Mouse (Mus musculus): Measurements from ENCODE around the gene Slco3a1. TPM values are rescaled to one million over a fixed set of nuclear protein-coding genes. Genes with fewer than 3 reads are reported as not detected.
A peak's percentile ranks its signal among the peaks of the same experiment; 100 is the strongest.

The Slco3a1 gene
- polyA plus RNA-seq, 1 experiment from 2014 or later = 22.6 TPM

- no peaks in the 10 kb centered on the region for H3K9me3 ChIP-seq (replicated peaks; ENCODE audit: control insufficient read depth, low read length)
- 46% methylated on average over 2 of the region's 2 CpGs for WGBS (ENCODE audit: insufficient replicate concordance)
- no peak overlapping the region for H3K4me3 ChIP-seq (ENCODE audit: low read depth, low read length)
- ATAC-seq (replicated peaks; ENCODE audit: insufficient number of reproducible peaks, low FRiP score, low TSS enrichment) = no peak
- H3K4me1 ChIP-seq (ENCODE audit: control insufficient read depth, insufficient read depth, low read length) = peaks cover 45% of the 10 kb centered on the region
- no peak overlapping the region for H3K9ac ChIP-seq (ENCODE audit: low read depth, low read length)
- no peak overlapping the region for H3K4me2 ChIP-seq
- no peak overlapping the region for H3K27ac ChIP-seq (ENCODE audit: low read depth, low read length)
- H3K36me3 ChIP-seq (ENCODE audit: control insufficient read depth, insufficient read depth, low read length) = no peaks in the 10 kb centered on the region
- H3K27me3 ChIP-seq (ENCODE audit: control insufficient read depth, insufficient read depth, low read length) = no peaks in the 10 kb centered on the region
Observed at GRCm38 (mm10) chr7:74525586-74525985, 29.0 kb downstream of the Slco3a1 start.

GRCm38 (mm10) chr7:74524188-74524971, 30.2 kb downstream of the Slco3a1 start:
- 60% methylated on average over 8 of the region's 8 CpGs for WGBS (ENCODE audit: insufficient replicate concordance)
- H3K9ac ChIP-seq (ENCODE audit: low read depth, low read length) = no peak overlapping the region
- no peaks in the 10 kb centered on the region for H3K27me3 ChIP-seq (ENCODE audit: control insufficient read depth, insufficient read depth, low read length)
- no peaks in the 10 kb centered on the region for H3K9me3 ChIP-seq (replicated peaks; ENCODE audit: control insufficient read depth, low read length)
- H3K27ac ChIP-seq (ENCODE audit: low read depth, low read length) = peak overlapping the region; percentile 35; the same call in 1 of the 2 replicates
- 0 out of 2 replicates have a peak, but pooled peaks have one; percentile 28 for ATAC-seq (replicated peaks; ENCODE audit: insufficient number of reproducible peaks, low FRiP score, low TSS enrichment)
- no peaks in the 10 kb centered on the region for H3K36me3 ChIP-seq (ENCODE audit: control insufficient read depth, insufficient read depth, low read length)
- peak overlapping the region; percentile 16; the same call in 1 of the 2 replicates for H3K4me2 ChIP-seq
- H3K4me3 ChIP-seq (ENCODE audit: low read depth, low read length) = no peak overlapping the region
- peaks cover 37% of the 10 kb centered on the region for H3K4me1 ChIP-seq (ENCODE audit: control insufficient read depth, insufficient read depth, low read length)

GRCm38 (mm10) chr7:74523086-74523485, 31.5 kb downstream of the Slco3a1 start:
- H3K27me3 ChIP-seq (ENCODE audit: control insufficient read depth, insufficient read depth, low read length) = no peaks in the 10 kb centered on the region
- H3K9ac ChIP-seq (ENCODE audit: low read depth, low read length) = no peak overlapping the region
- peaks cover 24% of the 10 kb centered on the region for H3K4me1 ChIP-seq (ENCODE audit: control insufficient read depth, insufficient read depth, low read length)
- no peaks in the 10 kb centered on the region for H3K9me3 ChIP-seq (replicated peaks; ENCODE audit: control insufficient read depth, low read length)
- no peak overlapping the region for H3K4me2 ChIP-seq
- H3K27ac ChIP-seq (ENCODE audit: low read depth, low read length) = no peak overlapping the region
- WGBS (ENCODE audit: insufficient replicate concordance) = 74% methylated on average over 4 of the region's 4 CpGs
- ATAC-seq (replicated peaks; ENCODE audit: insufficient number of reproducible peaks, low FRiP score, low TSS enrichment) = no peak
- H3K36me3 ChIP-seq (ENCODE audit: control insufficient read depth, insufficient read depth, low read length) = no peaks in the 10 kb centered on the region
- no peak overlapping the region for H3K4me3 ChIP-seq (ENCODE audit: low read depth, low read length)

- H3K9ac ChIP-seq (ENCODE audit: low read depth, low read length) = no peak overlapping the region
- no peaks in the 10 kb centered on the region for H3K36me3 ChIP-seq (ENCODE audit: control insufficient read depth, insufficient read depth, low read length)
- H3K27ac ChIP-seq (ENCODE audit: low read depth, low read length) = no peak overlapping the region
- WGBS (ENCODE audit: insufficient replicate concordance) = 62% methylated on average over 4 of the region's 4 CpGs
- H3K4me3 ChIP-seq (ENCODE audit: low read depth, low read length) = no peak overlapping the region
- H3K9me3 ChIP-seq (replicated peaks; ENCODE audit: control insufficient read depth, low read length) = no peaks in the 10 kb centered on the region
- no peaks in the 10 kb centered on the region for H3K27me3 ChIP-seq (ENCODE audit: control insufficient read depth, insufficient read depth, low read length)
- ATAC-seq (replicated peaks; ENCODE audit: insufficient number of reproducible peaks, low FRiP score, low TSS enrichment) = no peak
- no peak overlapping the region for H3K4me2 ChIP-seq
- peaks cover 23% of the 10 kb centered on the region for H3K4me1 ChIP-seq (ENCODE audit: control insufficient read depth, insufficient read depth, low read length)
Observed at GRCm38 (mm10) chr7:74522260-74522659, 32.3 kb downstream of the Slco3a1 start.

GRCm38 (mm10) chr7:74519386-74519785, 35.2 kb downstream of the Slco3a1 start:
- no peaks in the 10 kb centered on the region for H3K27me3 ChIP-seq (ENCODE audit: control insufficient read depth, insufficient read depth, low read length)
- H3K4me3 ChIP-seq (ENCODE audit: low read depth, low read length) = no peak overlapping the region
- ATAC-seq (replicated peaks; ENCODE audit: insufficient number of reproducible peaks, low FRiP score, low TSS enrichment) = no peak
- H3K4me1 ChIP-seq (ENCODE audit: control insufficient read depth, insufficient read depth, low read length) = peaks cover 9% of the 10 kb centered on the region
- 60% methylated on average over 6 of the region's 6 CpGs for WGBS (ENCODE audit: insufficient replicate concordance)
- no peaks in the 10 kb centered on the region for H3K36me3 ChIP-seq (ENCODE audit: control insufficient read depth, insufficient read depth, low read length)
- H3K4me2 ChIP-seq = no peak overlapping the region
- H3K9ac ChIP-seq (ENCODE audit: low read depth, low read length) = no peak overlapping the region
- no peak overlapping the region for H3K27ac ChIP-seq (ENCODE audit: low read depth, low read length)
- H3K9me3 ChIP-seq (replicated peaks; ENCODE audit: control insufficient read depth, low read length) = no peaks in the 10 kb centered on the region

GRCm38 (mm10) chr7:74518776-74519175, 35.8 kb downstream of the Slco3a1 start:
- no peaks in the 10 kb centered on the region for H3K27me3 ChIP-seq (ENCODE audit: control insufficient read depth, insufficient read depth, low read length)
- H3K4me1 ChIP-seq (ENCODE audit: control insufficient read depth, insufficient read depth, low read length) = 0 out of 2 replicates have a peak, but pooled peaks cover 7% of the 10 kb centered on the region
- no peak for ATAC-seq (replicated peaks; ENCODE audit: insufficient number of reproducible peaks, low FRiP score, low TSS enrichment)
- no peaks in the 10 kb centered on the region for H3K9me3 ChIP-seq (replicated peaks; ENCODE audit: control insufficient read depth, low read length)
- H3K27ac ChIP-seq (ENCODE audit: low read depth, low read length) = no peak overlapping the region
- no peak overlapping the region for H3K9ac ChIP-seq (ENCODE audit: low read depth, low read length)
- 84% methylated on average over 1 of the region's 1 CpGs for WGBS (ENCODE audit: insufficient replicate concordance)
- H3K4me3 ChIP-seq (ENCODE audit: low read depth, low read length) = no peak overlapping the region
- no peaks in the 10 kb centered on the region for H3K36me3 ChIP-seq (ENCODE audit: control insufficient read depth, insufficient read depth, low read length)
- no peak overlapping the region for H3K4me2 ChIP-seq

- 88% methylated on average over 5 of the region's 5 CpGs for WGBS (ENCODE audit: insufficient replicate concordance)
- H3K4me3 ChIP-seq (ENCODE audit: low read depth, low read length) = no peak overlapping the region
- H3K27me3 ChIP-seq (ENCODE audit: control insufficient read depth, insufficient read depth, low read length) = no peaks in the 10 kb centered on the region
- H3K9ac ChIP-seq (ENCODE audit: low read depth, low read length) = no peak overlapping the region
- H3K4me1 ChIP-seq (ENCODE audit: control insufficient read depth, insufficient read depth, low read length) = 0 out of 2 replicates have a peak, but pooled peaks cover 7% of the 10 kb centered on the region
- ATAC-seq (replicated peaks; ENCODE audit: insufficient number of reproducible peaks, low FRiP score, low TSS enrichment) = no peak
- H3K9me3 ChIP-seq (replicated peaks; ENCODE audit: control insufficient read depth, low read length) = no peaks in the 10 kb centered on the region
- no peaks in the 10 kb centered on the region for H3K36me3 ChIP-seq (ENCODE audit: control insufficient read depth, insufficient read depth, low read length)
- H3K4me2 ChIP-seq = no peak overlapping the region
- no peak overlapping the region for H3K27ac ChIP-seq (ENCODE audit: low read depth, low read length)
Observed at GRCm38 (mm10) chr7:74518255-74518654, 36.3 kb downstream of the Slco3a1 start.

- Histone ChIP-seq H3K9me3 (replicated peaks; ENCODE audit: control insufficient read depth, low read length) (no peaks in the 10 kb centered on the region), H3K4me3 (ENCODE audit: low read depth, low read length) (no peak overlapping the region), H3K4me1 (ENCODE audit: control insufficient read depth, insufficient read depth, low read length) (peaks cover 5% of the 10 kb centered on the region; the same call in 1 of the 2 replicates), H3K36me3 (ENCODE audit: control insufficient read depth, insufficient read depth, low read length) (no peaks in the 10 kb centered on the region), H3K27me3 (ENCODE audit: control insufficient read depth, insufficient read depth, low read length) (no peaks in the 10 kb centered on the region), H3K4me2 (no peak overlapping the region), H3K9ac (ENCODE audit: low read depth, low read length) (no peak overlapping the region), H3K27ac (ENCODE audit: low read depth, low read length) (no peak overlapping the region)
- no peak for ATAC-seq (replicated peaks; ENCODE audit: insufficient number of reproducible peaks, low FRiP score, low TSS enrichment)
- 48% methylated on average over 1 of the region's 1 CpGs for WGBS (ENCODE audit: insufficient replicate concordance)
Observed at GRCm38 (mm10) chr7:74510676-74511075, 43.9 kb downstream of the Slco3a1 start.

GRCm38 (mm10) chr7:74508205-74508604, 46.4 kb downstream of the Slco3a1 start:
- Histone ChIP-seq H3K9me3 (replicated peaks; ENCODE audit: control insufficient read depth, low read length) (no peaks in the 10 kb centered on the region), H3K4me1 (ENCODE audit: control insufficient read depth, insufficient read depth, low read length) (peaks cover 5% of the 10 kb centered on the region; the same call in 1 of the 2 replicates), H3K36me3 (ENCODE audit: control insufficient read depth, insufficient read depth, low read length) (no peaks in the 10 kb centered on the region), H3K4me2 (no peak overlapping the region), H3K9ac (ENCODE audit: low read depth, low read length) (no peak overlapping the region), H3K27ac (ENCODE audit: low read depth, low read length) (no peak overlapping the region), H3K4me3 (ENCODE audit: low read depth, low read length) (no peak overlapping the region), H3K27me3 (ENCODE audit: control insufficient read depth, insufficient read depth, low read length) (no peaks in the 10 kb centered on the region)
- ATAC-seq (replicated peaks; ENCODE audit: insufficient number of reproducible peaks, low FRiP score, low TSS enrichment) = no peak
- 81% methylated on average over 4 of the region's 4 CpGs for WGBS (ENCODE audit: insufficient replicate concordance)

Data from heart, embryonic 11.5 days (tissue).